Mouse (Mus musculus): ENCODE data around the gene Pcp4. TPM values are rescaled to one million over a fixed set of nuclear protein-coding genes. Genes with fewer than 3 reads are reported as not detected.
A peak's percentile ranks its signal among the peaks of the same experiment; 100 is the strongest.

Pcp4 gene
- 0.22 and 0.58 TPM in 2 replicates for polyA plus RNA-seq (2012; rRNA removed)

GRCm38 (mm10) chr16:96467445-96467844 lies at the start of gene Pcp4:
Gene Pcp4 (plus strand): TSS chr16:96467606.
- peak; percentile 75 for DNase-seq
- peak; percentile 99 for TF ChIP-seq CTCF (IDR thresholded peaks at IDR 0.05; ENCODE audit: insufficient read depth, low read length)
- no peak for TF ChIP-seq POLR2A (IDR thresholded peaks at IDR 0.05; ENCODE audit: borderline replicate concordance, extremely low read depth, low read depth, low read length)
- WGBS = 16% methylated on average over 8 of the region's 8 CpGs

DNA sequence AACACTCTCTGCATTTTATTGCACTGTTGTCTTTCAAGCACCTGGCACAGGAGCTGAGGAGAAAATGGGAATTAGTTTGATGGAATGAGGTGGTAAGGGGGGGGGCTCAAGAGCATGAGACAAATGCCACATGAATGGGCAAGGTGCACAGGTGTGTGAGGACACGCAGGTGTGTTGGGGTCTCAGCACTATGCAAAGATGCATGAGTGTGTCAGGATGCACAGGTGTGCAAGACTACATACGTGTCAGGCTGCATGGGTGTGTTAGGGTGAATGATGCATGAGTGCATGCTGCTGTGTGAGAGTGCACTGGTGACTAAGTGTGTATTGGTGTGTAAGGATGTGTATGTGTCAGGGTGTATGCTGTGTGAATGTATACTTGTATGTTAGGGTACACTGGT lies 42.4 kb upstream of the Pcp4 start:
- Histone ChIP-seq H3K4me3 (replicated peaks; ENCODE audit: extremely low read depth, low read depth, low read length) (no peak overlapping the region), H3K4me1 (ENCODE audit: control insufficient read depth, insufficient read depth, low read length) (no peaks in the 10 kb centered on the region)
- TF ChIP-seq CTCF (IDR thresholded peaks at IDR 0.05; ENCODE audit: insufficient read depth, low read length) (no peak), POLR2A (IDR thresholded peaks at IDR 0.05; ENCODE audit: borderline replicate concordance, extremely low read depth, low read depth, low read length) (no peak)
- DNase-seq = no peak
- WGBS = 83% methylated on average over 2 of the region's 2 CpGs

More at GRCm38 (mm10) chr16:96467445-96467844, at the start of gene Pcp4:
- Histone ChIP-seq H3K4me1 (ENCODE audit: control insufficient read depth, insufficient read depth, low read length) (no peaks in the 10 kb centered on the region), H3K4me3 (replicated peaks; ENCODE audit: extremely low read depth, low read depth, low read length) (no peak within 1 kb of the TSS)

- TF ChIP-seq POLR2A (IDR thresholded peaks at IDR 0.05; ENCODE audit: borderline replicate concordance, extremely low read depth, low read depth, low read length) (no peak), CTCF (IDR thresholded peaks at IDR 0.05; ENCODE audit: insufficient read depth, low read length) (no peak)
- no peaks in the 10 kb centered on the region for H3K4me1 ChIP-seq (ENCODE audit: control insufficient read depth, insufficient read depth, low read length)
- H3K4me3 ChIP-seq (replicated peaks; ENCODE audit: extremely low read depth, low read depth, low read length) = no peak overlapping the region
- no peak for DNase-seq
- 75% methylated on average over 7 of the region's 7 CpGs for WGBS
Measured at GRCm38 (mm10) chr16:96426671-96427070, 40.7 kb upstream of the Pcp4 start.

GRCm38 (mm10) chr16:96429046-96429445 lies 38.4 kb upstream of the Pcp4 start:
- H3K4me1 ChIP-seq (ENCODE audit: control insufficient read depth, insufficient read depth, low read length) = no peaks in the 10 kb centered on the region
- no peak overlapping the region for H3K4me3 ChIP-seq (replicated peaks; ENCODE audit: extremely low read depth, low read depth, low read length)
- TF ChIP-seq POLR2A (IDR thresholded peaks at IDR 0.05; ENCODE audit: borderline replicate concordance, extremely low read depth, low read depth, low read length) = no peak
- no peak for TF ChIP-seq CTCF (IDR thresholded peaks at IDR 0.05; ENCODE audit: insufficient read depth, low read length)
- WGBS = 47% methylated on average over 3 of the region's 3 CpGs
- no peak for DNase-seq

DNA sequence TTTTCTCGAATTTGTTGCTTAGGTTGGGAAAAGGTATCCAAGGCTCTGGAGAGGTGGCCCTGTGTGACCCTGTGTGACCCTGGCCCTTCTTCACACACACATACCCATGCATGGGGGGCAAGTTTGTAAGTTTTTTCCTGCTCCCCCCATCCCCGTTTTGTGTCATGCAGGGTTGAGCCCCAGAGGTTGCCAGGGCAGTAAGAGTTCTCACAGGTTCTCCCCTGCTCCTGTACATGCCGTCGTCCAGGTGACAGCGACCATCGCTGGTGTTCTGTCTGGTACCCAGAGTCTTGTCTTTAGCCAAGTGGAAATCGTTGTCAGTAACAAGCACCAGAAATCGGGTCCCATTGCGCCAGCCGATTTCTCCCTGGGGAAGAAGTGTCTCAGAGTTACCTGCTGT lies 34.1 kb upstream of the Pcp4 start:
- Histone ChIP-seq H3K4me3 (replicated peaks; ENCODE audit: extremely low read depth, low read depth, low read length) (no peak overlapping the region), H3K4me1 (ENCODE audit: control insufficient read depth, insufficient read depth, low read length) (no peaks in the 10 kb centered on the region)
- no peak for DNase-seq
- no peak for TF ChIP-seq CTCF (IDR thresholded peaks at IDR 0.05; ENCODE audit: insufficient read depth, low read length)
- TF ChIP-seq POLR2A (IDR thresholded peaks at IDR 0.05; ENCODE audit: borderline replicate concordance, extremely low read depth, low read depth, low read length) = no peak
- WGBS = 79% methylated on average over 10 of the region's 10 CpGs

- no peak for TF ChIP-seq CTCF (IDR thresholded peaks at IDR 0.05; ENCODE audit: insufficient read depth, low read length)
- TF ChIP-seq POLR2A (IDR thresholded peaks at IDR 0.05; ENCODE audit: borderline replicate concordance, extremely low read depth, low read depth, low read length) = no peak
- WGBS = 72% methylated on average over 3 of the region's 3 CpGs
- DNase-seq = no peak
Measured at GRCm38 (mm10) chr16:96434024-96434785, 33.2 kb upstream of the Pcp4 start.

DNA sequence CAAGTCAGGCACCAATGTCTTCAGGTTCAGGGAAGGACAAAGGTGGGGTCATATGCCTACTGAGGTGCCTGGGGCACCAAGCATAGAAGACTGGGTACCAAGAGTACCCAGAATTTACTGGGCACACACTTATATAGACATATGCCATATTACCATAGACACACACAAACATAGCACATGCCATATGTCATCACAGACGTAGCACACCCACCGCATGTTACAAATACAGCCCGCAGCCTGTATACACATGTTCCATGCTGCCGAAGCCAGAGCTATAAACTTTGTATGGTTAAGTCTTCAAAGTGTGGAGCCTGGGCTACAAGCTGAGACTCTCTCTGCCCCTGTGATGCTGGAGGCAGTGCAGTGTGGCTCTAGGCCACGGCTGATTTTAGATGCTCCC lies 28.5 kb upstream of the Pcp4 start:
- no peak for DNase-seq
- Histone ChIP-seq H3K4me1 (ENCODE audit: control insufficient read depth, insufficient read depth, low read length) (no peaks in the 10 kb centered on the region), H3K4me3 (replicated peaks; ENCODE audit: extremely low read depth, low read depth, low read length) (no peak overlapping the region)
- 92% methylated on average over 5 of the region's 5 CpGs for WGBS
- TF ChIP-seq POLR2A (IDR thresholded peaks at IDR 0.05; ENCODE audit: borderline replicate concordance, extremely low read depth, low read depth, low read length) (no peak), CTCF (IDR thresholded peaks at IDR 0.05; ENCODE audit: insufficient read depth, low read length) (no peak)

More at GRCm38 (mm10) chr16:96434024-96434785, 33.2 kb upstream of the Pcp4 start:
- Histone ChIP-seq H3K4me3 (replicated peaks; ENCODE audit: extremely low read depth, low read depth, low read length) (no peak overlapping the region), H3K4me1 (ENCODE audit: control insufficient read depth, insufficient read depth, low read length) (no peaks in the 10 kb centered on the region)

DNA sequence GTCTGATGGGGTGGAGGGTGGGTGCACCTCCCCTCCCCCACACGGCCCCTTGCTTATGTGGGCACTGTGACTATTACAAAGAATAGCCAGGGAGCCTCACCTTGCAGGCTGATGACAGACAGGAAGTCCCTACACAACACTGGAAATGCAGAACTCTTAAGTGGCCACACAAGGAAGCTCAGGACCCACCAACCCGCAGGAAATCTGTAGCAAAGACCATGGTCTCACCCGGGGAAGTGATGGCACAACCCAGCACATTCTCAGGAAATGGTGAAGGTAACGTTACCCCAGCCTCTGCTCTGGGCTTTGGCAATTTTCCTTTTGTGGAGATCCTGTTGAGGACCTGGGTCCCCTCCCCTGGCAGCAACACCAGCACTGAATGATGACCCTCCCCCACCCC lies 27.7 kb upstream of the Pcp4 start:
- H3K4me1 ChIP-seq (ENCODE audit: control insufficient read depth, insufficient read depth, low read length) = no peaks in the 10 kb centered on the region
- DNase-seq = no peak
- TF ChIP-seq POLR2A (IDR thresholded peaks at IDR 0.05; ENCODE audit: borderline replicate concordance, extremely low read depth, low read depth, low read length) (no peak), CTCF (IDR thresholded peaks at IDR 0.05; ENCODE audit: insufficient read depth, low read length) (no peak)
- H3K4me3 ChIP-seq (replicated peaks; ENCODE audit: extremely low read depth, low read depth, low read length) = no peak overlapping the region
- WGBS = 42% methylated on average over 4 of the region's 4 CpGs

GRCm38 (mm10) chr16:96440871-96441270 lies 26.5 kb upstream of the Pcp4 start:
- Histone ChIP-seq H3K4me1 (ENCODE audit: control insufficient read depth, insufficient read depth, low read length) (no peaks in the 10 kb centered on the region), H3K4me3 (replicated peaks; ENCODE audit: extremely low read depth, low read depth, low read length) (no peak overlapping the region)
- TF ChIP-seq CTCF (IDR thresholded peaks at IDR 0.05; ENCODE audit: insufficient read depth, low read length) (no peak), POLR2A (IDR thresholded peaks at IDR 0.05; ENCODE audit: borderline replicate concordance, extremely low read depth, low read depth, low read length) (no peak)
- DNase-seq = no peak
- 84% methylated on average over 8 of the region's 8 CpGs for WGBS

GRCm38 (mm10) chr16:96441826-96442225 lies 25.6 kb upstream of the Pcp4 start:
- WGBS = 83% methylated on average over 3 of the region's 3 CpGs
- no peak for DNase-seq
- no peak for TF ChIP-seq POLR2A (IDR thresholded peaks at IDR 0.05; ENCODE audit: borderline replicate concordance, extremely low read depth, low read depth, low read length)
- TF ChIP-seq CTCF (IDR thresholded peaks at IDR 0.05; ENCODE audit: insufficient read depth, low read length) = no peak
- Histone ChIP-seq H3K4me1 (ENCODE audit: control insufficient read depth, insufficient read depth, low read length) (no peaks in the 10 kb centered on the region), H3K4me3 (replicated peaks; ENCODE audit: extremely low read depth, low read depth, low read length) (no peak overlapping the region)
